In genomic region chr6:99159452-99160347, GRCm38 (mm10) we compare ENCODE assay signal across 10 mouse cellular contexts.
A peak's percentile ranks its signal among the peaks of the same experiment; 100 is the strongest.
DNase-seq lines count a peak whose midpoint lies in the region; ATAC-seq lines count a peak whose summit lies in the region.
"Had no signal": no experiment of that assay in that cellular context is flagged by ENCODE, and none has a peak within 500 bp of the region (broad histone marks: within the 10 kb centered on the region; RNA-seq: fewer than 3 reads in every experiment).

No protein-coding gene starts in this region.

- ATAC-seq in forebrain, embryonic 11.5 days (replicated peaks; ENCODE audit: low FRiP score) = no peak
- no peak for ATAC-seq in midbrain, embryonic 16.5 days
- peak; percentile 31; the same call in 1 of the 2 replicates for ATAC-seq in stomach, embryonic 15.5 days (ENCODE audit: insufficient read depth, low FRiP score, low read depth)

- H3K4me2 ChIP-seq in forebrain, embryonic 11.5 days (ENCODE audit: low read depth, low read length, severe bottlenecking) = no peak overlapping the region
- no peak overlapping the region for H3K4me2 ChIP-seq in midbrain, embryonic 16.5 days (ENCODE audit: low read length)
- H3K4me2 ChIP-seq in stomach, embryonic 15.5 days = peak overlapping the region; percentile 34
- H3K4me2 ChIP-seq: liver, embryonic 13.5 days had no signal

- no peak overlapping the region; the same call in 1 of the 2 replicates for H3K9ac ChIP-seq in forebrain, embryonic 11.5 days (ENCODE audit: low read length)
- H3K9ac ChIP-seq in midbrain, embryonic 16.5 days (ENCODE audit: low read depth, low read length) = no peak overlapping the region
- H3K9ac ChIP-seq in stomach, embryonic 15.5 days = no peak overlapping the region
- H3K9ac ChIP-seq: liver, embryonic 13.5 days had no signal

- H3K4me3 ChIP-seq in forebrain, embryonic 10.5 days = no peak overlapping the region
- H3K4me3 ChIP-seq in forebrain, embryonic 11.5 days (ENCODE audit: low read depth, low read length) = no peak overlapping the region
- H3K4me3 ChIP-seq in midbrain, embryonic 10.5 days = no peak overlapping the region
- H3K4me3 ChIP-seq in midbrain, embryonic 16.5 days (ENCODE audit: low read depth, low read length) = no peak overlapping the region
- H3K4me3 ChIP-seq in stomach, embryonic 15.5 days (replicated peaks) = no peak overlapping the region
- H3K4me3 ChIP-seq: liver, embryonic 13.5 days had no signal

- H3K27ac ChIP-seq in forebrain, embryonic 10.5 days = peak overlapping the region; percentile 75
- H3K27ac ChIP-seq in forebrain, embryonic 11.5 days (ENCODE audit: low read depth, low read length) = no peak overlapping the region
- H3K27ac ChIP-seq in midbrain, embryonic 10.5 days (replicated peaks) = peak overlapping the region; percentile 34
- no peak overlapping the region for H3K27ac ChIP-seq in midbrain, embryonic 16.5 days (ENCODE audit: low read length)
- peak overlapping the region; percentile 78 for H3K27ac ChIP-seq in stomach, embryonic 15.5 days
- H3K27ac ChIP-seq: liver, embryonic 13.5 days had no signal

- peak; percentile 26 for DNase-seq in forebrain, embryonic 10.5 days (ENCODE audit: extremely low spot score, low spot score)
- DNase-seq in forebrain, embryonic 11.5 days (ENCODE audit: low spot score) = no peak
- DNase-seq in midbrain, embryonic 10.5 days (ENCODE audit: low spot score) = no peak
- DNase-seq in hindlimb bud, embryonic 11.5 days (ENCODE audit: extremely low spot score, low read depth, low spot score) = peak; percentile 42
- no peak for DNase-seq in thymus, postnatal 25 days
- DNase-seq in frontal cortex, postnatal 25 days (ENCODE audit: low spot score in 2 of 2) = no peak
- DNase-seq: liver, embryonic 13.5 days; thymus, postnatal 14 days had no signal

- no peaks in the 10 kb centered on the region for H3K36me3 ChIP-seq in forebrain, embryonic 10.5 days (replicated peaks)
- H3K36me3 ChIP-seq in forebrain, embryonic 11.5 days (ENCODE audit: control insufficient read depth, insufficient read depth, low read length) = no peaks in the 10 kb centered on the region
- H3K36me3 ChIP-seq in midbrain, embryonic 10.5 days = no peaks in the 10 kb centered on the region
- no peaks in the 10 kb centered on the region for H3K36me3 ChIP-seq in midbrain, embryonic 16.5 days (ENCODE audit: control insufficient read depth, insufficient read depth, low read length)
- H3K36me3 ChIP-seq in stomach, embryonic 15.5 days = no peaks in the 10 kb centered on the region
- H3K36me3 ChIP-seq: liver, embryonic 13.5 days had no signal

- H3K9me3 ChIP-seq in forebrain, embryonic 10.5 days = no peaks in the 10 kb centered on the region
- no peaks in the 10 kb centered on the region for H3K9me3 ChIP-seq in forebrain, embryonic 11.5 days (ENCODE audit: control insufficient read depth, low read length)
- H3K9me3 ChIP-seq in midbrain, embryonic 10.5 days (replicated peaks) = no peaks in the 10 kb centered on the region
- H3K9me3 ChIP-seq in midbrain, embryonic 16.5 days (replicated peaks; ENCODE audit: control insufficient read depth, low read length, poor library complexity, severe bottlenecking) = no peaks in the 10 kb centered on the region
- no peaks in the 10 kb centered on the region for H3K9me3 ChIP-seq in stomach, embryonic 15.5 days
- H3K9me3 ChIP-seq: liver, embryonic 13.5 days had no signal

- H3K4me1 ChIP-seq in forebrain, embryonic 10.5 days = peaks cover 36% of the 10 kb centered on the region
- H3K4me1 ChIP-seq in forebrain, embryonic 11.5 days (replicated peaks; ENCODE audit: control insufficient read depth, insufficient read depth, low read length) = 0 out of 2 replicates have a peak, but pooled peaks cover 2% of the 10 kb centered on the region
- peaks cover 22% of the 10 kb centered on the region for H3K4me1 ChIP-seq in midbrain, embryonic 10.5 days
- H3K4me1 ChIP-seq in midbrain, embryonic 16.5 days (ENCODE audit: control insufficient read depth, insufficient read depth, low read length) = peaks cover 4% of the 10 kb centered on the region
- 0 out of 2 replicates have a peak, but pooled peaks cover 6% of the 10 kb centered on the region for H3K4me1 ChIP-seq in stomach, embryonic 15.5 days

- 67% methylated on average over 23 of the region's 23 CpGs for WGBS in forebrain, embryonic 10.5 days
- 73% methylated on average over 23 of the region's 23 CpGs for WGBS in forebrain, embryonic 11.5 days
- WGBS in midbrain, embryonic 10.5 days = 72% methylated on average over 23 of the region's 23 CpGs
- WGBS in midbrain, embryonic 16.5 days = 72% methylated on average over 23 of the region's 23 CpGs
- WGBS in stomach, embryonic 15.5 days = 39% methylated on average over 23 of the region's 23 CpGs

- H3K27me3 ChIP-seq in forebrain, embryonic 10.5 days (ENCODE audit: poor library complexity, severe bottlenecking) = no peaks in the 10 kb centered on the region
- H3K27me3 ChIP-seq in forebrain, embryonic 11.5 days (ENCODE audit: control insufficient read depth, insufficient read depth, low read length) = no peaks in the 10 kb centered on the region
- no peaks in the 10 kb centered on the region for H3K27me3 ChIP-seq in midbrain, embryonic 10.5 days (ENCODE audit: low read depth, poor library complexity, severe bottlenecking)
- H3K27me3 ChIP-seq in midbrain, embryonic 16.5 days (ENCODE audit: control insufficient read depth, insufficient read depth, low read depth, low read length) = no peaks in the 10 kb centered on the region
- H3K27me3 ChIP-seq in stomach, embryonic 15.5 days (replicated peaks) = no peaks in the 10 kb centered on the region
- H3K27me3 ChIP-seq: liver, embryonic 13.5 days had no signal

Comparison
In these comparisons a context has a peak if more than half of its experiments do, and no peak if none do; other contexts are left out.
1. DNase-seq: peak in forebrain, embryonic 10.5 days (single experiment) and hindlimb bud, embryonic 11.5 days (single experiment); none in forebrain, embryonic 11.5 days (single experiment), midbrain, embryonic 10.5 days (single experiment), thymus, postnatal 25 days (single experiment) and frontal cortex, postnatal 25 days (0 of 2).
2. H3K27ac ChIP-seq: peak in forebrain, embryonic 10.5 days (single experiment), midbrain, embryonic 10.5 days (single experiment) and stomach, embryonic 15.5 days (single experiment); none in forebrain, embryonic 11.5 days (single experiment) and midbrain, embryonic 16.5 days (single experiment).